Mouse (Mus musculus): ENCODE results near the gene St14. TPM values are rescaled to one million over a fixed set of nuclear protein-coding genes. Genes with fewer than 3 reads are reported as not detected.
A peak's percentile ranks its signal among the peaks of the same experiment; 100 is the strongest.

St14 gene
- total RNA-seq, 1 experiment: 44.3 TPM

DNA sequence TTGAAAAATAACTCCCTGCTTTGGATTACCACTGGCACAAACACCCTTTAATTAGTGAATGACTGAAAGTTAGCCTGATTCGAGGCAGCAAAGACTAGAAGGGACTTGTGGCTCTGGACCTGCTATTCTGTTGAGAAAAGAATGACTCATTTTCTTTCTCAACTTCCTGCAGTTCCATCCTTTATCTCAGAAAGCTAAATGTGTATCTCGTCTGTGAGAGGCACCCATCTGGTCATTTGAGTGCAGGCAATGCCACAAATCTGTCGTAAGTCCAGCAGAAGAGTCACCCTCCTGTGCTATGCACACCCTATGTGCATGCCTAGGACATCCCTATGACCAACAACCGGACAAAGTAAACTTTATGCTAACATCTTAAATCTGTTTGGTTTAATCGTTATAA lies 1.5 kb upstream of the St14 start:
- H3K9ac ChIP-seq (ENCODE audit: insufficient read depth, low read depth, low read length, poor library complexity, severe bottlenecking): no peak overlapping the region
- H3K4me1 ChIP-seq (ENCODE audit: control insufficient read depth in 2 of 2, insufficient read depth in 2 of 2, low read length in 2 of 2, poor library complexity in 1 of 2): peaks cover 0 to 3% of the 10 kb centered on the region in 2 experiments; a peak in 1 of 4 replicates
- no peak overlapping the region for H3K4me3 ChIP-seq (ENCODE audit: insufficient read depth in 1 of 2, low read depth in 1 of 2, low read length in 2 of 2, poor library complexity in 1 of 2, severe bottlenecking in 1 of 2)
- in situ Hi-C loops (cut with MboI; ENCODE audit: low sequenced_read_pairs in 2 of 2, unreplicated experiment in 2 of 2): no loop called here
- DNase-seq (ENCODE audit: low read depth, low spot score): no peak
- H3K27ac ChIP-seq (ENCODE audit: insufficient read depth, low read depth, low read length, poor library complexity, severe bottlenecking): no peak overlapping the region
- no peak for TF ChIP-seq HCFC1 (IDR thresholded peaks at IDR 0.05; ENCODE audit: borderline replicate concordance, insufficient read depth, low read length)
- TF ChIP-seq CHD2 (IDR thresholded peaks at IDR 0.05; ENCODE audit: low read depth, low read length): no peak
- TF ChIP-seq ZC3H11A (IDR thresholded peaks at IDR 0.05; ENCODE audit: borderline replicate concordance, low read depth, low read length): no peak
- TF ChIP-seq ZNF384 (IDR thresholded peaks at IDR 0.05; ENCODE audit: low read depth, low read length): no peak
- no peak for TF ChIP-seq MAFK (IDR thresholded peaks at IDR 0.05; ENCODE audit: insufficient read depth, low read depth, low read length)
- H3K36me3 ChIP-seq (ENCODE audit: control insufficient read depth, insufficient read depth, low read length, poor library complexity, severe bottlenecking): 0 out of 2 replicates have a peak, but pooled peaks cover 3% of the 10 kb centered on the region
- H3K9me3 ChIP-seq (ENCODE audit: control insufficient read depth, insufficient read depth, low read depth, low read length): no peaks in the 10 kb centered on the region

DNA sequence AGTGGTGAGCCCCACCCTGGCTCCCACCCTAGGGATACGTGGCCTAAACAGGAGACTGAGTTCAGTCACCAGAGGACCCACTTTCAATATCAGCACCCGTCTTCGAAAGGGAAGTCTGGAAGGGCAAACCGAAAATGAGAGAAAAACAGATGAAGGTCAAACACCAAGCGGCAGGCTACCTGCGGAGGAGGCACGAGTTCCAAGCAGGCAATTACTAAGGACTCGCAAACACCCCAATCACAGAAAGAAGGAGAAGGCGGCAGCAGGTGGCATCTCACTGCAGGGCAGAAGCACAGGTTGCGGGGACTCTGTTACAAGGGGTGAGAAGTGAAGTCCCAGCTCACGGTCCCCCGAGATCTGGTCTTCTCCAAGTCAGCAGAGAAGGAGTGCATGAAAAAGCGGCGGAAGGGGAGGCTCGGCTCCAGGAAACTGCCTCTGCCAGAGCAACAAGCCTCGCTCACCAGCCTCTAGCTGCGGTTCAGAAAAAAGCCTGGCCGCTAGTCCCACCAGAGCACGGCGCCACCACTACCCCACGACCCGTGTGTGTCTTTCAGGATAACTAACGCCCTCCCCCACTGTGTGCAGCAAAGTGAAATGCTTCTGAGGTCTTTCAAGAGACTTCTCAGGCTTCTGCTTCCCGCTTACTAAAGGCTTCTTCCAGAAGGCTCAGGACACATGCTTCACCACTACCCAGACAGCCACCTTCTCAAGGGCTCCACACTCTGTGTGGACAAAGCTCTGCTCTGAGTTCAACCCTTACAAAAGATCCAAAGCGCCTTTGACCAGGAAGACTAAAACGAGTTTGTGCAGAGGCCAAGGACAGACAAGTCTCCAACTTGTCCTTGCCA lies 1.1 kb downstream of the St14 start:
- TF ChIP-seq MAFK (IDR thresholded peaks at IDR 0.05; ENCODE audit: insufficient read depth, low read depth, low read length) (no peak), CHD2 (IDR thresholded peaks at IDR 0.05; ENCODE audit: low read depth, low read length) (no peak)
- no peak for DNase-seq (ENCODE audit: low read depth, low spot score)
- Histone ChIP-seq H3K36me3 (ENCODE audit: control insufficient read depth, insufficient read depth, low read length, poor library complexity, severe bottlenecking) (0 out of 2 replicates have a peak, but pooled peaks cover 4% of the 10 kb centered on the region), H3K27ac (ENCODE audit: insufficient read depth, low read depth, low read length, poor library complexity, severe bottlenecking) (no peak overlapping the region), H3K4me3 (ENCODE audit: insufficient read depth in 1 of 2, low read depth in 1 of 2, low read length in 2 of 2, poor library complexity in 1 of 2, severe bottlenecking in 1 of 2) (peak overlapping the region; percentile 80 to 87), H3K9ac (ENCODE audit: insufficient read depth, low read depth, low read length, poor library complexity, severe bottlenecking) (peak overlapping the region; percentile 87), H3K4me1 (ENCODE audit: control insufficient read depth in 2 of 2, insufficient read depth in 2 of 2, low read length in 2 of 2, poor library complexity in 1 of 2) (peaks cover 0 to 6% of the 10 kb centered on the region in 2 experiments; a peak in 1 of 4 replicates), H3K9me3 (ENCODE audit: control insufficient read depth, insufficient read depth, low read depth, low read length) (no peaks in the 10 kb centered on the region)
- in situ Hi-C loops (cut with MboI; ENCODE audit: low sequenced_read_pairs in 2 of 2, unreplicated experiment in 2 of 2): no loop called here

GRCm38 (mm10) chr9:31129956-31130355 lies 1.7 kb downstream of the St14 start:
- 0 out of 2 replicates have a peak, but pooled peaks cover 4% of the 10 kb centered on the region for H3K36me3 ChIP-seq (ENCODE audit: control insufficient read depth, insufficient read depth, low read length, poor library complexity, severe bottlenecking)
- H3K27ac ChIP-seq (ENCODE audit: insufficient read depth, low read depth, low read length, poor library complexity, severe bottlenecking): no peak overlapping the region
- in situ Hi-C loops (cut with MboI; ENCODE audit: low sequenced_read_pairs in 2 of 2, unreplicated experiment in 2 of 2): no loop called here
- no peak for DNase-seq (ENCODE audit: low read depth, low spot score)
- peaks cover 0 to 6% of the 10 kb centered on the region in 2 experiments; a peak in 1 of 4 replicates for H3K4me1 ChIP-seq (ENCODE audit: control insufficient read depth in 2 of 2, insufficient read depth in 2 of 2, low read length in 2 of 2, poor library complexity in 1 of 2)
- no peak overlapping the region for H3K9ac ChIP-seq (ENCODE audit: insufficient read depth, low read depth, low read length, poor library complexity, severe bottlenecking)
- peak overlapping the region; percentile 80 to 87; a peak in 3 of 4 replicates for H3K4me3 ChIP-seq (ENCODE audit: insufficient read depth in 1 of 2, low read depth in 1 of 2, low read length in 2 of 2, poor library complexity in 1 of 2, severe bottlenecking in 1 of 2)
- no peaks in the 10 kb centered on the region for H3K9me3 ChIP-seq (ENCODE audit: control insufficient read depth, insufficient read depth, low read depth, low read length)
- TF ChIP-seq ZC3H11A (IDR thresholded peaks at IDR 0.05; ENCODE audit: borderline replicate concordance, low read depth, low read length) (no peak), ZNF384 (IDR thresholded peaks at IDR 0.05; ENCODE audit: low read depth, low read length) (no peak), CHD2 (IDR thresholded peaks at IDR 0.05; ENCODE audit: low read depth, low read length) (no peak), MAFK (IDR thresholded peaks at IDR 0.05; ENCODE audit: insufficient read depth, low read depth, low read length) (no peak), HCFC1 (IDR thresholded peaks at IDR 0.05; ENCODE audit: borderline replicate concordance, insufficient read depth, low read length) (no peak)

DNA sequence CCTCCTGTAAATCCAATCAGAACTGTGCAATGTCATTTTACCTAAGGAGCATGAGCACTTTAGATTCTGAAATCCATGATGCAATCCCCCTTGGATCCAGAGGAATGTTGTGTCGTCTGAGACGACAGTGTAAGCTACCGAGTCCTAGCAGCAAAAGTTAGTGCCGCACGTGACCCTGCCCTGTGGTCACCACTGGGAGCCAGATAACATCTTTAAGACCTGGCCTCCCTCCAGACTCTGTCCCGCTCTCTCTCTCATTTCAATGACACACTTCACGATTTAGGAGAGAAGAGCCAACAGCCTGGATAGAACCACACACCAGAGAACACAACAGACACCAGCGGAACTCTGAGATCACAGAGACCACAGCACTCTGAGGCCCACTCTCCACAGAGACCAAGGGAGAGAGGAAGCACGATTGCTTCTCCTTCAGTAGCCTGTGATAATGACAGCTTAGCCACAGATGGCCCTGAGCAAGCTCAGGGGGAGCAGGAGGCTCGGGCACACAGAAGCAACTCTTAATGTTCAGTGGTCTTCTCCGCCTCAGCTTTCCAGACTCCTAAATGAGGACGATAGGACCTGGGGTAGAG lies 3.7 kb downstream of the St14 start:
- in situ Hi-C loops (cut with MboI; ENCODE audit: low sequenced_read_pairs in 2 of 2, unreplicated experiment in 2 of 2): no loop called here
- Histone ChIP-seq H3K27ac (ENCODE audit: insufficient read depth, low read depth, low read length, poor library complexity, severe bottlenecking) (no peak overlapping the region), H3K9ac (ENCODE audit: insufficient read depth, low read depth, low read length, poor library complexity, severe bottlenecking) (no peak overlapping the region), H3K4me3 (ENCODE audit: insufficient read depth in 1 of 2, low read depth in 1 of 2, low read length in 2 of 2, poor library complexity in 1 of 2, severe bottlenecking in 1 of 2) (no peak overlapping the region), H3K36me3 (ENCODE audit: control insufficient read depth, insufficient read depth, low read length, poor library complexity, severe bottlenecking) (0 out of 2 replicates have a peak, but pooled peaks cover 4% of the 10 kb centered on the region), H3K9me3 (ENCODE audit: control insufficient read depth, insufficient read depth, low read depth, low read length) (no peaks in the 10 kb centered on the region), H3K4me1 (ENCODE audit: control insufficient read depth in 2 of 2, insufficient read depth in 2 of 2, low read length in 2 of 2, poor library complexity in 1 of 2) (peaks cover 0 to 9% of the 10 kb centered on the region in 2 experiments; a peak in 1 of 4 replicates)
- TF ChIP-seq CHD2 (IDR thresholded peaks at IDR 0.05; ENCODE audit: low read depth, low read length) (no peak), ZC3H11A (IDR thresholded peaks at IDR 0.05; ENCODE audit: borderline replicate concordance, low read depth, low read length) (no peak), MAFK (IDR thresholded peaks at IDR 0.05; ENCODE audit: insufficient read depth, low read depth, low read length) (no peak), ZNF384 (IDR thresholded peaks at IDR 0.05; ENCODE audit: low read depth, low read length) (no peak), HCFC1 (IDR thresholded peaks at IDR 0.05; ENCODE audit: borderline replicate concordance, insufficient read depth, low read length) (no peak)
- no peak for DNase-seq (ENCODE audit: low read depth, low spot score)
